Mouse (Mus musculus) CD4-positive, CD25-positive, alpha-beta regulatory T cell (primary cell): ENCODE results near the gene Lce6a. TPM values are rescaled to one million over a fixed set of nuclear protein-coding genes. Genes with fewer than 3 reads are reported as not detected.

Source experiments
- polyA plus RNA-seq: library from polyadenylated mRNA; unstranded; fragments of 100-300 nt; shearing (Covaris generic); gene quantifications from one replicate; pipeline ENCODE4 v1.2.1, GENCODE M21; 2017

The Lce6a gene
- polyA plus RNA-seq: not detected

GRCm38 (mm10) chr3:92621560-92621959, at the start of gene Lce6a:
Lce6a (minus strand) TSS chr3:92621660.

GRCm38 (mm10) chr3:92670215-92670614, 48.8 kb upstream of the Lce6a start, which contains the start of gene Lce1a2:
Lce1a2 (minus strand) TSS chr3:92670315.

GRCm38 (mm10) chr3:92656826-92657225, 35.4 kb upstream of the Lce6a start, which contains the start of gene Lce1b:
Lce1b (minus strand) TSS chr3:92656926.

GRCm38 (mm10) chr3:92648207-92648606, 26.7 kb upstream of the Lce6a start, which contains the start of gene Lce1a1:
Lce1a1 (minus strand) TSS chr3:92648307.

GRCm38 (mm10) chr3:92607392-92607791, 14.1 kb downstream of the Lce6a start, which contains the start of gene 2210017I01Rik:
2210017I01Rik (minus strand) TSS chr3:92607492.

GRCm38 (mm10) chr3:92588858-92589257, 32.6 kb downstream of the Lce6a start, which contains the start of gene Smcp:
Smcp (minus strand) TSS chr3:92588997.

GRCm38 (mm10) chr3:92573449-92574041, 47.9 kb downstream of the Lce6a start, which contains the start of gene Ivl:
Ivl (minus strand) TSS chr3:92573735.

Other genes starting within 250 kb of the Lce6a start
- gene Sprr2h, start 236.0 kb downstream of the Lce6a start, polyA plus RNA-seq: not detected
- not detected for gene Sprr2i, start 213.7 kb downstream of the Lce6a start, polyA plus RNA-seq
- not detected for gene Sprr2j-ps, start 203.6 kb downstream of the Lce6a start, polyA plus RNA-seq
- 24.6 TPM for gene Gm9774, start 192.2 kb downstream of the Lce6a start, polyA plus RNA-seq
- not detected for gene Sprr2k, start 189.1 kb downstream of the Lce6a start, polyA plus RNA-seq
- gene Sprr1b, start 182.9 kb downstream of the Lce6a start, polyA plus RNA-seq: not detected
- not detected for gene Sprr3, start 162.9 kb downstream of the Lce6a start, polyA plus RNA-seq
- not detected for gene Sprr1a, start 135.8 kb downstream of the Lce6a start, polyA plus RNA-seq
- not detected for gene Sprr4, start 121.2 kb downstream of the Lce6a start, polyA plus RNA-seq
- gene 2310046K23Rik, start 87.1 kb downstream of the Lce6a start, polyA plus RNA-seq: not detected
- gene Ivl, start 47.9 kb downstream of the Lce6a start, polyA plus RNA-seq: not detected
- not detected for gene Smcp, start 32.7 kb downstream of the Lce6a start, polyA plus RNA-seq
- gene 2210017I01Rik, start 14.2 kb downstream of the Lce6a start, polyA plus RNA-seq: not detected
- not detected for gene Lce1a1, start 26.6 kb upstream of the Lce6a start, polyA plus RNA-seq
- gene Lce1b, start 35.3 kb upstream of the Lce6a start, polyA plus RNA-seq: not detected
- gene Lce1a2, start 48.7 kb upstream of the Lce6a start, polyA plus RNA-seq: not detected
- gene Lce1c, start 57.6 kb upstream of the Lce6a start, polyA plus RNA-seq: not detected
- not detected for gene Lce1d, start 65.5 kb upstream of the Lce6a start, polyA plus RNA-seq
- gene Lce1e, start 87.4 kb upstream of the Lce6a start, polyA plus RNA-seq: not detected
- not detected for gene Lce1f, start 98.7 kb upstream of the Lce6a start, polyA plus RNA-seq
- not detected for gene Gm38119, start 117.4 kb upstream of the Lce6a start, polyA plus RNA-seq
- not detected for gene Lce1g, start 130.7 kb upstream of the Lce6a start, polyA plus RNA-seq
- gene Lce1h, start 143.4 kb upstream of the Lce6a start, polyA plus RNA-seq: not detected
- not detected for gene Lce1i, start 157.2 kb upstream of the Lce6a start, polyA plus RNA-seq
- not detected for gene Lce1j, start 168.9 kb upstream of the Lce6a start, polyA plus RNA-seq
- not detected for gene Lce1k, start 186.2 kb upstream of the Lce6a start, polyA plus RNA-seq
- not detected for gene Kprp, start 205.6 kb upstream of the Lce6a start, polyA plus RNA-seq
- gene Lce1l, start 229.6 kb upstream of the Lce6a start, polyA plus RNA-seq: not detected
- gene 2310050C09Rik, start 248.6 kb upstream of the Lce6a start, polyA plus RNA-seq: not detected